Mouse (Mus musculus) hindbrain, embryonic 16.5 days (tissue): ENCODE data around the gene Tfr2. TPM values are rescaled to one million over a fixed set of nuclear protein-coding genes. Genes with fewer than 3 reads are reported as not detected.
A peak's percentile ranks its signal among the peaks of the same experiment; 100 is the strongest.

Source experiments
- ATAC-seq: fragments of 200-750 bp; cut with Nextera tagmentation; 2 replicates; pipeline ENCODE4 v1.8.0; 2017; ENCODE audit warnings: moderate TSS enrichment, moderate library complexity
- H3K27ac ChIP-seq: fragments of 300-500 bp; sonication (generic); 2 replicates; pipeline ENCODE4 v1.5.1; 2014; ENCODE audit warnings: low read depth, mild to moderate bottlenecking, control low read depth, low read length, moderate library complexity
- H3K27me3 ChIP-seq: fragments of 300-500 bp; sonication (generic); replicated peaks from 2 replicates; pipeline ENCODE4 v1.6.1; 2014; ENCODE audit warnings: low read length; ENCODE audit not compliant: control insufficient read depth, insufficient read depth
- H3K36me3 ChIP-seq: fragments of 300-500 bp; sonication (generic); 2 replicates; pipeline ENCODE4 v1.6.1; 2014; ENCODE audit warnings: mild to moderate bottlenecking, low read length, moderate library complexity, mixed read lengths; ENCODE audit not compliant: control insufficient read depth, insufficient read depth
- H3K4me1 ChIP-seq: fragments of 300-500 bp; sonication (generic); 2 replicates; pipeline ENCODE4 v1.6.1; 2014; ENCODE audit warnings: low read depth, low read length; ENCODE audit not compliant: control insufficient read depth, insufficient read depth
- H3K4me2 ChIP-seq: fragments of 300-500 bp; sonication (generic); 2 replicates; pipeline ENCODE4 v1.6.1; 2014; ENCODE audit warnings: mild to moderate bottlenecking, low read length, control low read depth, moderate library complexity
- H3K4me3 ChIP-seq: fragments of 300-500 bp; sonication (generic); 2 replicates; pipeline ENCODE4 v1.5.1; 2014; ENCODE audit warnings: mild to moderate bottlenecking, low read length, control low read depth, moderate library complexity
- H3K9ac ChIP-seq: fragments of 300-500 bp; sonication (generic); 2 replicates; pipeline ENCODE4 v1.6.1; 2014; ENCODE audit warnings: low read depth, mild to moderate bottlenecking, control low read depth, low read length, moderate library complexity
- H3K9me3 ChIP-seq: fragments of 300-500 bp; sonication (generic); 2 replicates; pipeline ENCODE4 v1.6.1; 2014; ENCODE audit warnings: mild to moderate bottlenecking, low read length, moderate library complexity; ENCODE audit not compliant: control insufficient read depth
- WGBS: fragments of 180-500 bp; shearing (Covaris S2); extraction: QIAGEN DNeasy Blood & Tissue Kit; methylation state at CpG from one replicate; pipeline ENCODE4 v1.1.7; 2014; 5-methylcytosine and 5-hydroxymethylcytosine counted together
- polyA plus RNA-seq: library from polyadenylated mRNA; unstranded; fragments of >200 nt; fragmentation: Nextera tagmentation; extraction: Ambion mirVana; gene quantifications from 2 replicates; pipeline ENCODE4 v1.2.1, GENCODE M21; 2015

Tfr2 gene
- polyA plus RNA-seq, 1 experiment from 2014 or later: 8.4 TPM

DNA sequence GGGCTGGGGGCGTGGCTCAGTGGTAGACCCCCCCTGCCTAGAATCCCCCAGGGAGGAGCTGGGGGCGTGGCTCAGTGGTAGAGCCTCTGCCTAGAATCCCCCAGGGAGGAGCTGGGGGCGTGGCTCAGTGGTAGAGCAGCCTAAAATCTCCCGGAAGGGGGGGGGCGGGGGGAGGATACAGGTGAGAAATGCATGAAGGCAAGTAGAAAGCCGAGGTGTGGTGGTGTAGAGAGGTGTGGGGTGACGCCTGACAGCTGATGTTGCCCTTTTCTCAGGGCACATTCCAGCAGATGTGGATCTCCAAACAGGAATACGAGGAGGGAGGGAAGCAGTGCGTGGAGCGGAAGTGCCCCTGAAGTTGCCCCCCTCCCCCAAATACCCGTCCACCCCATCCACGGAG, 609 bp upstream of the Tfr2 start:
- no peaks in the 10 kb centered on the region for H3K27me3 ChIP-seq
- H3K27ac ChIP-seq: no peak overlapping the region
- H3K9me3 ChIP-seq: no peaks in the 10 kb centered on the region
- no peak overlapping the region for H3K4me2 ChIP-seq
- H3K9ac ChIP-seq: no peak overlapping the region
- H3K4me1 ChIP-seq: peaks cover 2% of the 10 kb centered on the region; the same call in 1 of the 2 replicates
- ATAC-seq: no peak
- H3K4me3 ChIP-seq: no peak overlapping the region
- WGBS: 73% methylated on average over 12 of the region's 12 CpGs
- H3K36me3 ChIP-seq: peaks cover 13% of the 10 kb centered on the region

DNA sequence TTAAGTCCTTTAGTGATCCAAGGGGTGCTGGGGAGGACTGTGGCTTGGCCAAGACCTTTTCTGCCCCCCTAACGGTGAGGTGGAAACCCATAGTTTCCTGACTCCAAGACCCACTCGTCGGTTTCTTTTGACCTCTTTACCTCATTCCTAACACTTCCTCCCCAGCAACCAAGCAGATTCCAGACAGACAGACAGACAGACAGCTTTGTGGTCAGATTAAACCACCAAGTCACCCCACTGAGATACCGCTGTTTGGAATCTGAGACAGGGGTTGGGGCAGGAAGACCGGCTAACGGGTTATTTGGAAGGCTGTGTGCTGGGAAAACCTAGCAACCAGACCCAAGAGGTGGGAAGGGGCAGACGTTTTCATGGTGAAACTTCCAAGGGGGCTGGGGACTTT, 541 bp downstream of the Tfr2 start:
- H3K9ac ChIP-seq: no peak overlapping the region
- no peak for ATAC-seq
- peaks cover 4% of the 10 kb centered on the region; the same call in 1 of the 2 replicates for H3K4me1 ChIP-seq
- no peak overlapping the region for H3K4me3 ChIP-seq
- H3K27me3 ChIP-seq: no peaks in the 10 kb centered on the region
- WGBS: 46% methylated on average over 7 of the region's 7 CpGs
- H3K4me2 ChIP-seq: no peak overlapping the region
- H3K36me3 ChIP-seq: peaks cover 9% of the 10 kb centered on the region; the same call in 1 of the 2 replicates
- H3K9me3 ChIP-seq: no peaks in the 10 kb centered on the region
- no peak overlapping the region for H3K27ac ChIP-seq

DNA sequence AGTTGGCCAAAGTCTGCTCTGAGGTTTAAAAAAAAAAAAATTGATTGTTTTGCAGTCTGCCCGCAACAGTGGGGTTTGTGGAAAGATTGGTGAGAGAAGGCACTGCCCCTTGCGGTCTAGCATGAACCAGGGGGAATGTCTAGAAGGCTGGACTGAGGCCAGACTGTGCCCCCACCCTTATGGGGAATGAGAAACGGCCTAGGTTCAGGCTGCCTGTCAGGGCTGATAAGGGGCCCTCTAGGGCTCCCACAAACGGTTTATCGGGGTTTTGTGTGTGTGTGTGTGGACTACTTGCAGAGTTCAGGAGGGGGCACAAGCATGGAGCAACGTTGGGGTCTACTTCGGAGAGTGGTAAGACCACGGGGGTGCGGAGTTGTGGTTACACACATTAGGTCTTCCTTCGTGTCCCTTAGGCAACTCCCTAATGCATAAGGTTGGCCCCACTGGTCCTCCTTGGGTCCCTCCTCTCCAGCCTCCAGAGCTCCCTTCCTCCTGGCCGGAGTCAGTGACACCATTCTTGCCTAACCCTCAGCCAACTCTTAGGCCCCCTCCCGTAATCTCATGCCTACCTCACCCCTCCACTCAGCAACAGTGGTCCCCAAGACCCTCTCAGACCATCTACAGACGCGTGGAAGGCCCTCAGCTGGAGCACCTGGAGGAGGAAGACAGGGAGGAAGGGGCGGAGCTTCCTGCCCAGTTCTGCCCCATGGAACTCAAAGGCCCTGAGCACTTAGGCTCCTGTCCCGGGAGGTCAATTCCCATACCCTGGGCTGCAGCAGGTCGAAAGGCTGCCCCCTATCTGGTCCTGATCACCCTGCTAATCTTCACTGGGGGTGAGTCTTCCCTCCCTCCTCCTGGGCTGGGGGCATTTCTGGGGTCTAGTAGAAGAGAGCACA, 1.3 kb downstream of the Tfr2 start:
- Histone ChIP-seq H3K36me3 (peaks cover 9% of the 10 kb centered on the region; the same call in 1 of the 2 replicates), H3K9me3 (no peaks in the 10 kb centered on the region), H3K27ac (no peak overlapping the region), H3K4me1 (0 out of 2 replicates have a peak, but pooled peaks cover 2% of the 10 kb centered on the region), H3K4me2 (no peak overlapping the region), H3K9ac (no peak overlapping the region), H3K4me3 (no peak overlapping the region), H3K27me3 (no peaks in the 10 kb centered on the region)
- ATAC-seq: no peak
- WGBS: 82% methylated on average over 17 of the region's 17 CpGs

DNA sequence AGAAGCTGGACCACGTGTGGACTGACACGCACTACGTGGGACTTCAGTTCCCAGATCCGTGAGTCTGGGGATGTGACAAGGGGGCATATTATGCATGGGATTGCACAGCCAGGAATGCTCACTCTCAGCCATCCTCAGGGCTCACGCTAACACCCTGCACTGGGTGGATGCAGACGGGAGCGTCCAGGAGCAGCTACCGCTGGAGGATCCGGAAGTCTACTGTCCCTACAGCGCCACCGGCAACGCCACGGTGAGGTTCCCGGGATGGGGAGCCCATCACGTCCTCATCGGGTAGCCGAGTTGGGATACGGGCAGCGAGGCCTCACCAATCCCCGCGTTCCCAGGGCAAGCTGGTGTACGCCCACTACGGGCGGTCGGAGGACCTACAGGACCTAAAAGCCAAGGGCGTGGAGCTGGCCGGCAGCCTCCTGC, 4.8 kb downstream of the Tfr2 start:
- no peak overlapping the region for H3K27ac ChIP-seq
- H3K27me3 ChIP-seq: no peaks in the 10 kb centered on the region
- 0 out of 2 replicates have a peak, but pooled peaks cover 2% of the 10 kb centered on the region for H3K4me1 ChIP-seq
- 7% methylated on average over 27 of the region's 27 CpGs for WGBS
- ATAC-seq: peak; percentile 58; the same call in 1 of the 2 replicates
- H3K4me3 ChIP-seq: peak overlapping the region; percentile 18
- peak overlapping the region; percentile 52 for H3K4me2 ChIP-seq
- no peaks in the 10 kb centered on the region for H3K36me3 ChIP-seq
- no peaks in the 10 kb centered on the region for H3K9me3 ChIP-seq
- H3K9ac ChIP-seq: peak overlapping the region; percentile 58

DNA sequence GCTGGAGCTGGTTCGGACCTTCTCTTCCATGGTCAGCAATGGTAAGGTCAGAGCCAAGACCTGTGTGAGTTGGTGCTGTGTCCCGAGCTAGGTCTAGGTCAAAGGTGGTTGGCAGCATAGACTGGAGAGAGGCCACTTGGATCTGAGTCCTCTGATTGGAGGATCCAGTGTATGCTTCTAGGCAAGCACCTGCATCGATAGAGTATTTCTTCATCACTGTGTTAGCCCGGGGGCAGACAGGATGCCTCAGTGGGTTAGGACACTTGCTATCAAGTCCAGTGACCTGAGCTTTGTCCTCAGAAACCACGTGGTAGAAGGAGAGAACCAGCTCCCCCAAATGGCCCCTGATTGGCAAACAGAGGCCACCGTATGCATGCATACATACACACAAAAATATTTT, 10.6 kb downstream of the Tfr2 start:
- Histone ChIP-seq H3K27me3 (no peaks in the 10 kb centered on the region; the same call in 1 of the 2 replicates), H3K4me1 (peaks cover 5% of the 10 kb centered on the region; the same call in 1 of the 2 replicates), H3K27ac (no peak overlapping the region), H3K36me3 (no peaks in the 10 kb centered on the region), H3K9ac (no peak overlapping the region), H3K4me3 (no peak overlapping the region), H3K4me2 (no peak overlapping the region), H3K9me3 (no peaks in the 10 kb centered on the region)
- no peak for ATAC-seq
- WGBS: 72% methylated on average over 6 of the region's 6 CpGs

DNA sequence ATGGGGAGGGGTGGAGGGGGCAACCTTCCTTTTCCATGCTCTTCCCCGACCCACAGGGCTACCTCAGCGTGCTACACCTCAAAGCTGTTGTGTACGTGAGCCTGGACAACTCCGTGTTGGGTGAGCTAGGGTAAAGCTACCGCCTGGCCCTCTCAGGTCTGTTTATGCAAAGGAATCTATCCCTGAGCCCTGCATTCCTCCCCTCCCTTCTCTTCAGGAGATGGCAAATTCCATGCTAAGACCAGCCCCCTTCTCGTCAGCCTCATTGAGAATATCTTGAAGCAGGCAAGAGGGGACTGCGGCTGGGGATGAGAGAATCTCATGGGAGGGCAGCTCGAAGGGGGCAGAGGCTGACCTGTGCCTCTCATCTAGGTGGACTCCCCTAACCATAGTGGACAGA, 13.1 kb downstream of the Tfr2 start:
- no peak overlapping the region; the same call in 1 of the 2 replicates for H3K27ac ChIP-seq
- no peaks in the 10 kb centered on the region; the same call in 1 of the 2 replicates for H3K27me3 ChIP-seq
- H3K4me2 ChIP-seq: peak overlapping the region; percentile 52
- H3K9ac ChIP-seq: peak overlapping the region; percentile 67
- H3K36me3 ChIP-seq: no peaks in the 10 kb centered on the region
- H3K4me3 ChIP-seq: peak overlapping the region; percentile 32
- no peaks in the 10 kb centered on the region for H3K9me3 ChIP-seq
- H3K4me1 ChIP-seq: peaks cover 5% of the 10 kb centered on the region; the same call in 1 of the 2 replicates
- no peak for ATAC-seq
- WGBS: 42% methylated on average over 8 of the region's 8 CpGs

DNA sequence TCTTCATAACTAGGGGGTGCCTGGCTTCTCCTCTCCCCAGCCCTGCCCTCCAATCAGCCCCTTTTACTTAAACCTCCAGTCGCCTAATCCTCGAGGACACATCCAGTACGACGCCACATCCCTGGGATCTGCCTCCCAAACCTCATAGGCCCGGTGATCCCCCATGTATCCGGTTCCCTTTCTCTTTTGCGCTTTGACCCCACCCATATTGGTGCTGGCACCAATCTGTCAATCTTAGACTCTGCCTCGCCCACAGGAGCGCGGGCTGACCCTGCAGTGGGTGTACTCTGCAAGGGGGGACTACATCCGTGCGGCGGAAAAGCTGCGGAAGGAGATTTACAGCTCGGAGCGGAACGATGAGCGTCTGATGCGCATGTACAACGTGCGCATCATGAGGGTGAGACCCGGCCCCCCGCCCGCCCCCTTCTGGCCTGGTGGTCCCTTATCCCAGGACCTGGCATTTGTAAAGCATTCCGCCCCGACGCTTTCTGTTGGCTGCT, 14.1 kb downstream of the Tfr2 start:
- Histone ChIP-seq H3K4me3 (peak overlapping the region; percentile 32), H3K36me3 (no peaks in the 10 kb centered on the region), H3K4me2 (peak overlapping the region; percentile 52), H3K9ac (peak overlapping the region; percentile 67), H3K4me1 (peaks cover 5% of the 10 kb centered on the region; the same call in 1 of the 2 replicates), H3K27me3 (no peaks in the 10 kb centered on the region; the same call in 1 of the 2 replicates), H3K27ac (peak overlapping the region; percentile 79), H3K9me3 (no peaks in the 10 kb centered on the region)
- 27% methylated on average over 27 of the region's 27 CpGs for WGBS
- ATAC-seq: peak; percentile 85

DNA sequence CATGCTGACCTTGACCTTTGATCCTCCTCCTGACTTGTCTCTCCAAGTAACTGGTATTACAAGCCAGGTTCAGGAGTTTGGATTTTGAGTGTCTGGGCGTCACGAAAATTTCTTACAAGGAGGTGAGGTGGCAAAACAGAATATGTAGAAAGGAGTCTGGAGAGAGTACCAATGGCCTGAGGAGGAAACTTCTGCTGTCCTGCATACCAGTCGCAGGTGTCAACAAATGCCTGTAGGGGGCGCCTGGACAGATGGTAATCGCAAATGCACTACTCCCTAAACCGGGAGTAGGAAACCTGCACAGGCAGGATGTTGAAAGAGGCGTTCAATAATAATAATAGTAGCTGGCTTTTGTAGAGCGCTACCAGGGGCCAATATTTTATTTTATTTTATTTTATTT, 15.3 kb downstream of the Tfr2 start:
- no peak for ATAC-seq
- WGBS: 32% methylated on average over 8 of the region's 8 CpGs
- H3K4me1 ChIP-seq: peaks cover 5% of the 10 kb centered on the region; the same call in 1 of the 2 replicates
- H3K27me3 ChIP-seq: no peaks in the 10 kb centered on the region; the same call in 1 of the 2 replicates
- H3K4me3 ChIP-seq: no peak overlapping the region
- H3K36me3 ChIP-seq: no peaks in the 10 kb centered on the region
- H3K9me3 ChIP-seq: no peaks in the 10 kb centered on the region
- H3K9ac ChIP-seq: no peak overlapping the region
- no peak overlapping the region for H3K4me2 ChIP-seq
- H3K27ac ChIP-seq: no peak overlapping the region

DNA sequence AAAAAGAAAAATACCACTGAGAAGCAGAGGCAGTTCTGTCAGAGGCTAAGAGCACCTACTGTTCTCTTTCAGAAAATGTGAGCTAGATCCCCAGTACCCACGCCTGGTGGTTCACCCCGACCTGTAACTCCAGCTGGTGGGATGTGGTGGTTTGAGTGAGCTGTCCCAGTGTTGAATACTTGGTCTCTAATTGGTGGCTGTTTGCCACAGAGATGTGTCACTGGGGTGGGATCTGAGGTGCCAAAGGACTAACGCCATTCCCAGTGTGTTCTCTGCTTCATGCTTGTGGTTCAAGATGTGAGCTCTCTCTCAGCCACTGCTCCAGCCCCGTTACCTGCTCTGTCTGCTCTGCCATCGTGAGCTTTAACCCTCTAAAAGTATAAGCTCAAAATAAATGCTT, 20.9 kb downstream of the Tfr2 start:
- no peak overlapping the region for H3K4me3 ChIP-seq
- H3K9ac ChIP-seq: no peak overlapping the region
- no peaks in the 10 kb centered on the region for H3K4me1 ChIP-seq
- H3K4me2 ChIP-seq: no peak overlapping the region
- 78% methylated on average over 5 of the region's 5 CpGs for WGBS
- no peak for ATAC-seq
- H3K27me3 ChIP-seq: no peaks in the 10 kb centered on the region
- no peaks in the 10 kb centered on the region; the same call in 1 of the 2 replicates for H3K36me3 ChIP-seq
- H3K9me3 ChIP-seq: no peaks in the 10 kb centered on the region
- no peak overlapping the region for H3K27ac ChIP-seq
